Mouse (Mus musculus) ES-Bruce4 (cell line): ENCODE measurements at regions not wholly inside any gene's neighbourhood (a gene's known extent, or its start where the extent isn't known, plus 50 kb on each side); places are given as distances from the start of the nearest gene placed in this dataset.

Experiments
- CTCF ChIP-seq: IDR thresholded peaks from one replicate; pipeline ENCODE4 v1.8.1; 2011; ENCODE audit warnings: low read depth, low read length
- EP300 ChIP-seq: IDR thresholded peaks from 2 replicates; pipeline ENCODE4 v1.6.1; 2011; ENCODE audit warnings: low read depth, low read length; ENCODE audit not compliant: insufficient read depth
- POLR2A ChIP-seq: IDR thresholded peaks from one replicate; pipeline ENCODE4 v1.8.1; 2011; ENCODE audit warnings: low read length; ENCODE audit not compliant: insufficient read depth

DNA sequence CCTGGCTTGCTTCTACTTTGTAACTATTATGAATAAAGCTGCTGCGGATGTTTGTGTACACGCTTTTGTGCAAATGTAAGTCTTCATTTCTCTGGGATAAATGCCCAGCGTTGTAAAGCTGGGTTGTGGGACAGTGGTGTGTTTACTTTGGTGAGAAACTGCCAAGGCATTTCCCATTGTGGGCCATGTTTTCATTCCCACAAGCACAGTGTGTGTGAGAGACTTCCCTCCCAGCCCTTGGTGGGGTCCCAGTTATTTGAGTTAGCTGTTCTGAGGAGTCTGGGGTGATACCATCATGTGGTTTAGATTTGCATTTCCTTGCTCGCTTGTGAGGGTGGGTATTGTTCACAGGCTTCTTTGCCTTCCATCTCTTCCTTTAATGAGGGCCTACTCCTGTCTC is 109.9 kb downstream of the Pmp22 start:
- TF ChIP-seq POLR2A (no peak), CTCF (no peak), EP300 (no peak)
